Mouse (Mus musculus) lung, adult 2 months (tissue): ENCODE measurements around the gene Cdk14.

Experiments
- CTCF ChIP-seq: fragments of 200-500 bp; IDR thresholded peaks from 2 replicates; pipeline ENCODE4 v1.5.1; 2011; ENCODE audit warnings: mild to moderate bottlenecking, low read length, control low read depth; ENCODE audit not compliant: insufficient read depth
- POLR2A ChIP-seq: fragments of 200-500 bp; IDR thresholded peaks from 2 replicates; pipeline ENCODE4 v1.6.1; 2011; ENCODE audit warnings: low read depth, mild to moderate bottlenecking, control low read depth, low read length, borderline replicate concordance; ENCODE audit errors: extremely low read depth

DNA sequence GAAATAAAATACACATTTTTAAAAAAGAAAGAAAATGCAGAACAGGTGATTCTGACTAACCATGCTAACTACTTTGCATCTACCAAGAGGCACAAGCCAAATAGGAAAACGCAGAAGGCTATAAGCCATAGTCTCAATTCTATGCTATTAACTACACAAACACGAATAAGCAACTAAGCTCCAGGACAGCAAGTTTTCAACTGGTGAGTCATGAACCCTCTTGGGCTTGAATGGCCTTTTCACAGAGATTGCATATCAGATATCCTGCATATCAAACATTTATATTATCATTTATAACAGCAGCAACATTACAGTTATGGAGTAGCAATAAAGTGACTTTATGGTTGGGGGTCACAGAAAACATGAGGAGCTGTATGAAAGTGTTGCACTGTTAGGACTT lies 256.3 kb downstream of the Cdk14 start:
- TF ChIP-seq CTCF (no peak), POLR2A (no peak)
